Mouse (Mus musculus) gastrocnemius, postnatal 10 days (tissue): Measurements from ENCODE around the gene Actn3. TPM values are rescaled to one million over a fixed set of nuclear protein-coding genes. Genes with fewer than 3 reads are reported as not detected.
"Not testable (repeated sequence)": the region's sequence is repeated elsewhere in the genome, so short reads cannot be mapped to it uniquely, and the experiment has no call there.

ENCODE experiments used
- DNase-seq: peaks from one replicate; pipeline ENCODE4 v3.0.0; 2021; ENCODE audit warnings: mixed read lengths
- long read RNA-seq, 2 experiments: library from polyadenylated mRNA; stranded (forward); transcript quantifications; one replicate each; pipeline ENCODE4 v2.0.0; 2021
- total RNA-seq, 2 experiments: library from RNA; stranded (reverse); gene quantifications; 2 replicates each; pipeline ENCODE4 v1.2.3; 2021

The Actn3 gene
- total RNA-seq: 1,000 to 10,000 TPM; 4,231 to 4,587 TPM
- long read RNA-seq, experiment 1, transcript Actn3-201 (21 exons, 2,887 nt): major isoform, 6,187 of 7,053 reads
- long read RNA-seq, experiment 1, transcript Actn3-202 (6 exons, 982 nt): minor isoform, 6 of 7,053 reads
- long read RNA-seq, experiment 1, partial matches to known transcripts: 525 of 7,053 reads
- long read RNA-seq, experiment 1, other reads (novel, unspliced or antisense): 335 of 7,053 reads
- long read RNA-seq, experiment 2, transcript Actn3-201 (21 exons, 2,887 nt): major isoform, 5,600 of 6,525 reads
- long read RNA-seq, experiment 2, transcript Actn3-202 (6 exons, 982 nt): minor isoform, 14 of 6,525 reads
- long read RNA-seq, experiment 2, partial matches to known transcripts: 584 of 6,525 reads
- long read RNA-seq, experiment 2, other reads (novel, unspliced or antisense): 327 of 6,525 reads

GRCm38 (mm10) chr19:4877785-4878184 lies at the start of gene Actn3:
Actn3 (minus strand) TSS chr19:4877909.
- peak; percentile 59 for DNase-seq

- DNase-seq: no peak
These were observed 47.6 kb upstream of the Actn3 start for GRCm38 (mm10) chr19:4925121-4925860.

- no peak for DNase-seq
These were observed 41.9 kb upstream of the Actn3 start for GRCm38 (mm10) chr19:4919652-4920051.

- no peak for DNase-seq
These were observed 39.1 kb upstream of the Actn3 start for GRCm38 (mm10) chr19:4916827-4917226.

GRCm38 (mm10) chr19:4915924-4916603 lies 38.4 kb upstream of the Actn3 start:
- DNase-seq: no peak

GRCm38 (mm10) chr19:4909376-4909775 lies 31.7 kb upstream of the Actn3 start:
- DNase-seq: no peak

GRCm38 (mm10) chr19:4908107-4908506 lies 30.4 kb upstream of the Actn3 start:
- no peak for DNase-seq

GRCm38 (mm10) chr19:4905979-4906794 lies 28.5 kb upstream of the Actn3 start, which contains the start of gene Bbs1:
Bbs1 (minus strand) TSS chr19:4906628.
- DNase-seq: peak; percentile 82

GRCm38 (mm10) chr19:4899888-4900287 lies 22.2 kb upstream of the Actn3 start:
- no peak for DNase-seq

GRCm38 (mm10) chr19:4898972-4899371 lies 21.3 kb upstream of the Actn3 start:
- no peak for DNase-seq

- DNase-seq: no peak
These were observed 19.2 kb upstream of the Actn3 start for GRCm38 (mm10) chr19:4896780-4897520.

GRCm38 (mm10) chr19:4891798-4892197 lies 14.1 kb upstream of the Actn3 start:
- DNase-seq: no peak

GRCm38 (mm10) chr19:4889791-4890190 lies 12.1 kb upstream of the Actn3 start:
- DNase-seq: no peak

GRCm38 (mm10) chr19:4883961-4884360 lies 6.3 kb upstream of the Actn3 start:
- no peak for DNase-seq

GRCm38 (mm10) chr19:4879324-4879703 lies 1.6 kb upstream of the Actn3 start:
- no peak for DNase-seq

GRCm38 (mm10) chr19:4878405-4879323 lies 955 bp upstream of the Actn3 start, which contains the start of gene Zdhhc24:
Zdhhc24 (plus strand) TSS chr19:4878668.
- DNase-seq: peak; percentile 94

- peak; percentile 39 for DNase-seq
These were observed 954 bp downstream of the Actn3 start for GRCm38 (mm10) chr19:4876755-4877154.

GRCm38 (mm10) chr19:4876241-4876640 lies 1.5 kb downstream of the Actn3 start:
- DNase-seq: peak; percentile 41

GRCm38 (mm10) chr19:4874613-4875012 lies 3.1 kb downstream of the Actn3 start:
- not testable (repeated sequence) for DNase-seq

GRCm38 (mm10) chr19:4865147-4865546 lies 12.6 kb downstream of the Actn3 start:
- DNase-seq: no peak
